Mouse (Mus musculus) megakaryocyte, embryonic 14.5 days (primary cell): ENCODE results near the gene Ccdc74a.

Experiments used
- FLI1 ChIP-seq: IDR thresholded peaks from 2 replicates; pipeline ENCODE4 v1.6.1; 2012; ENCODE audit warnings: low read length, inconsistent platforms, mixed read lengths
- GATA1 ChIP-seq: IDR thresholded peaks from 3 replicates; pipeline ENCODE4 v1.6.1; 2012; ENCODE audit warnings: mixed read lengths, low read length, inconsistent platforms, borderline replicate concordance

GRCm38 (mm10) chr16:17654188-17654795 lies 8.0 kb downstream of the Ccdc74a start:
- TF ChIP-seq FLI1, result no peak
- TF ChIP-seq GATA1, result no peak
